Mouse (Mus musculus) left cerebral cortex, adult 2 months (tissue): ENCODE results near the gene Thbs4. TPM values are rescaled to one million over a fixed set of nuclear protein-coding genes. Genes with fewer than 3 reads are reported as not detected.
"Not testable (repeated sequence)": the region's sequence is repeated elsewhere in the genome, so short reads cannot be mapped to it uniquely, and the experiment has no call there.

Experiments used
- DNase-seq, 2 experiments: peaks; one replicate each; pipeline ENCODE4 v3.0.0; 2021 to 2022; ENCODE audit warnings: low spot score in 2 of 2, mixed read lengths in 1 of 2; ENCODE audit errors: extremely low spot score in 1 of 2
- H3K27ac ChIP-seq: fragments of 200-600 bp; 2 replicates; pipeline ENCODE4 v1.8.1; 2022
- H3K4me3 ChIP-seq: fragments of 200-600 bp; 2 replicates; pipeline ENCODE4 v1.8.1; 2022
- CTCF ChIP-seq: fragments of 200-600 bp; IDR thresholded peaks from 2 replicates; pipeline ENCODE4 v1.8.1; 2022; ENCODE audit warnings: antibody characterized with exemption, mild to moderate bottlenecking, moderate library complexity
- intact Hi-C: fragments of 180-260 bp; cut with DNase I; formaldehyde crosslinking; loops from one replicate; pipeline ENCODE4 v1.15.1; 2025
- long read RNA-seq, 2 experiments: library from polyadenylated mRNA; stranded (forward); transcript quantifications; one replicate each; pipeline ENCODE4 v2.0.0; 2021; ENCODE audit warnings: borderline mapping rate in 2 of 2
- total RNA-seq, 2 experiments: library from RNA; stranded (reverse); gene quantifications; 2 replicates each; pipeline ENCODE4 v1.2.3; 2021

Thbs4 gene
- total RNA-seq: 1 to 10 TPM; 3.4 to 5.8 TPM
- long read RNA-seq, experiment 1, partial matches to known transcripts: 0 of 4 reads
- long read RNA-seq, experiment 1, other reads (novel, unspliced or antisense): 0 of 4 reads
- long read RNA-seq, experiment 2, transcript Thbs4-201 (22 exons, 3,198 nt): major isoform, 7 of 10 reads
- long read RNA-seq, experiment 2, partial matches to known transcripts: 1 of 10 reads
- long read RNA-seq, experiment 2, other reads (novel, unspliced or antisense): 2 of 10 reads

GRCm38 (mm10) chr13:92794462-92795214 lies at the start of gene Thbs4:
TSS of gene Thbs4 (minus strand) at chr13:92794818.
- intact Hi-C loops: no loop called here
- no peak for DNase-seq
- no peak for TF ChIP-seq CTCF
- H3K27ac ChIP-seq: no peak within 1 kb of the TSS
- peak within 1 kb of the TSS; percentile 22; the same call in 1 of the 2 replicates for H3K4me3 ChIP-seq

GRCm38 (mm10) chr13:92833162-92833561 lies 38.5 kb upstream of the Thbs4 start:
- TF ChIP-seq CTCF: no peak
- intact Hi-C loops: loop anchor here (1.0 kb wide), 1 partner anchor 9 kb away; no protein-coding TSS in a partner anchor
- Histone ChIP-seq H3K4me3 (no peak overlapping the region), H3K27ac (no peak overlapping the region)
- DNase-seq: no peak

- Histone ChIP-seq H3K27ac (no peak overlapping the region), H3K4me3 (no peak overlapping the region)
- intact Hi-C loops: no loop called here
- DNase-seq: no peak
- TF ChIP-seq CTCF: no peak
These were observed 34.2 kb upstream of the Thbs4 start for GRCm38 (mm10) chr13:92828820-92829219.

GRCm38 (mm10) chr13:92817357-92817756 lies 22.7 kb upstream of the Thbs4 start:
- no peak for DNase-seq
- TF ChIP-seq CTCF: no peak
- no peak overlapping the region for H3K27ac ChIP-seq
- intact Hi-C loops: no loop called here
- no peak overlapping the region for H3K4me3 ChIP-seq

GRCm38 (mm10) chr13:92816329-92816728 lies 21.7 kb upstream of the Thbs4 start:
- no peak for TF ChIP-seq CTCF
- intact Hi-C loops: no loop called here
- Histone ChIP-seq H3K27ac (no peak overlapping the region), H3K4me3 (no peak overlapping the region)
- DNase-seq: no peak

- H3K27ac ChIP-seq, DNase-seq, H3K4me3 ChIP-seq, intact Hi-C loops: not testable (repeated sequence)
These were observed 16.0 kb upstream of the Thbs4 start for GRCm38 (mm10) chr13:92810592-92810991.

- Histone ChIP-seq H3K27ac (no peak overlapping the region), H3K4me3 (no peak overlapping the region)
- intact Hi-C loops: no loop called here
- TF ChIP-seq CTCF: no peak
- DNase-seq: no peak
These were observed 13.2 kb upstream of the Thbs4 start for GRCm38 (mm10) chr13:92807849-92808248.

- intact Hi-C loops: no loop called here
- Histone ChIP-seq H3K4me3 (no peak overlapping the region), H3K27ac (no peak overlapping the region)
- TF ChIP-seq CTCF: no peak
- DNase-seq: no peak
These were observed 12.2 kb upstream of the Thbs4 start for GRCm38 (mm10) chr13:92806785-92807184.

GRCm38 (mm10) chr13:92799306-92799925 lies 4.8 kb upstream of the Thbs4 start:
- intact Hi-C loops: no loop called here
- DNase-seq: peak in 1 of 2 experiments; percentile 16
- TF ChIP-seq CTCF: no peak
- Histone ChIP-seq H3K27ac (peak overlapping the region; percentile 32; the same call in 1 of the 2 replicates), H3K4me3 (no peak overlapping the region)

GRCm38 (mm10) chr13:92798830-92799229 lies 4.2 kb upstream of the Thbs4 start:
- no peak overlapping the region for H3K27ac ChIP-seq
- H3K4me3 ChIP-seq: no peak overlapping the region
- no peak for TF ChIP-seq CTCF
- DNase-seq: no peak
- intact Hi-C loops: no loop called here

- H3K4me3 ChIP-seq: no peak overlapping the region
- intact Hi-C loops: no loop called here
- no peak overlapping the region for H3K27ac ChIP-seq
- TF ChIP-seq CTCF: no peak
- no peak for DNase-seq
These were observed 982 bp downstream of the Thbs4 start for GRCm38 (mm10) chr13:92793636-92794035.

- no peak for TF ChIP-seq CTCF
- Histone ChIP-seq H3K27ac (no peak overlapping the region), H3K4me3 (no peak overlapping the region)
- DNase-seq: no peak
- intact Hi-C loops: no loop called here
These were observed 3.1 kb downstream of the Thbs4 start for GRCm38 (mm10) chr13:92791474-92791873.
